Mouse (Mus musculus): Measurements from ENCODE around the gene Adprh. TPM values are rescaled to one million over a fixed set of nuclear protein-coding genes. Genes with fewer than 3 reads are reported as not detected.
"Not testable (repeated sequence)": the region's sequence is repeated elsewhere in the genome, so short reads cannot be mapped to it uniquely, and the experiment has no call there.

Adprh gene
- polyA plus RNA-seq, 1 experiment from 2014 or later = 90.5 TPM

GRCm38 (mm10) chr16:38478296-38478695 is 25.8 kb upstream of the Adprh start:
- Histone ChIP-seq H3K4me3 (ENCODE audit: control insufficient read depth in 1 of 2, insufficient read depth in 1 of 2, low read depth in 1 of 2, low read length in 2 of 2) (no peak overlapping the region), H3K27ac (replicated peaks in 1 of 2; ENCODE audit: control insufficient read depth in 1 of 2, insufficient read depth in 1 of 2, low read depth in 2 of 2, low read length in 2 of 2) (no peak overlapping the region), H3K27me3 (ENCODE audit: control insufficient read depth, insufficient read depth, low read length) (no peaks in the 10 kb centered on the region), H3K4me1 (ENCODE audit: control insufficient read depth in 2 of 2, insufficient read depth in 2 of 2, low read length in 2 of 2) (peaks cover 7 to 8% of the 10 kb centered on the region in 2 experiments; a peak in 3 of 4 replicates), H3K36me3 (ENCODE audit: control insufficient read depth, insufficient read depth, low read length) (no peaks in the 10 kb centered on the region), H3K9ac (ENCODE audit: low read length) (no peak overlapping the region), H3K9me3 (ENCODE audit: control insufficient read depth, low read length) (peaks cover 4% of the 10 kb centered on the region; the same call in 1 of the 2 replicates), H3K4me2 (ENCODE audit: low read length) (no peak overlapping the region)
- WGBS = 88% methylated on average over 3 of the region's 3 CpGs
- ATAC-seq (ENCODE audit: insufficient number of reproducible peaks, insufficient read depth, low FRiP score, low read depth) = no peak

GRCm38 (mm10) chr16:38477241-38477608 is 24.7 kb upstream of the Adprh start:
- 39% methylated on average over 14 of the region's 14 CpGs for WGBS
- H3K36me3 ChIP-seq (ENCODE audit: control insufficient read depth, insufficient read depth, low read length); ATAC-seq (ENCODE audit: insufficient number of reproducible peaks, insufficient read depth, low FRiP score, low read depth); H3K4me1 ChIP-seq (ENCODE audit: control insufficient read depth in 2 of 2, insufficient read depth in 2 of 2, low read length in 2 of 2); H3K27me3 ChIP-seq (ENCODE audit: control insufficient read depth, insufficient read depth, low read length); H3K9me3 ChIP-seq (ENCODE audit: control insufficient read depth, low read length): not testable (repeated sequence)
- H3K4me2 ChIP-seq (ENCODE audit: low read length) = peak overlapping the region; percentile 74
- H3K27ac ChIP-seq (replicated peaks in 1 of 2; ENCODE audit: control insufficient read depth in 1 of 2, insufficient read depth in 1 of 2, low read depth in 2 of 2, low read length in 2 of 2) = peak overlapping the region; percentile 85 to 89
- H3K4me3 ChIP-seq (ENCODE audit: control insufficient read depth in 1 of 2, insufficient read depth in 1 of 2, low read depth in 1 of 2, low read length in 2 of 2) = peak overlapping the region; percentile 35 to 44
- peak overlapping the region; percentile 71 for H3K9ac ChIP-seq (ENCODE audit: low read length)

DNA sequence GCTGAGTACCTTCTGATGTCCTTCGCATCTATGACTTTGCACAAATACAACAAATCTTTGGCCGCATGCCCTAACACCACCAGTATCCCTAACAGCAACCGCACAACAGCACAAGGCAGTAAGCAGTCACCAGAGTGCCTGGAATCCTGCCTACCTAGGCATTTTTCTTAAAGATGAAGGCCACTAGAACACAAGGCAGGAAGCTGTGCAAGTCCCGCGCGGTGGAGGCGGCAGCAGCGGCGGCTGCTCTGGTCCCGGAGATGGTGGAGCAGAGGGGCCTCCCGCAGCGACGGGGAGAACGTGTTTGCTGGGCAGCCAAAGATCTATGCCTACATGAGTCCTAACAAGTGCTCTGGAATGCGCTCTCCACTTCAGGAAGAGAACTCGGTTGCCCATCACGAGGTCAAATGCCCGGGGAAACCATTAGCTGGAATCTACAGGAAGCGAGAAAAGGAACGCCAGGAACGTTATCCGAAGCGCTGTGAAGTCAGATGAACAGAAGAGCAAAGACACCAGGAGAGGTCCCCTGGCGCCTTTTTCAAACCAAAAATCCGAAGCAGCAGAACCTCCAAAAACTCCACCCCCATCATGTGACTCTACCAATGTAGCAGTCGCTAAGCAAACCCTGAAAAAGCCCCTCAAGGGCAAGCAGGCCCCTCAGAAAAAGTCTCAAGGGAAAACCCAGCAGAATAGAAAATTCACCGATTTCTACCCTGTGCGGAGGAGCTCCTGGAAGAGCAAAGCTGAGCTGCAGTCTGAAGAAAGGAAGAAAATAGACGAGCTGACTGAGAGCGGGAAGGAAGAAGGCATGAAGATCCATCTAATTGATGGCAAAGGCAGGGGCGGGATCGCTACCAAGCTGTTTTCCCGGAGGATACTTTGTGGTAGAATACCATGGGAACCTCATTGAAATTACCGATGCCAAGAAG is 24.1 kb upstream of the Adprh start:
- Histone ChIP-seq H3K36me3 (ENCODE audit: control insufficient read depth, insufficient read depth, low read length) (no peaks in the 10 kb centered on the region), H3K9me3 (ENCODE audit: control insufficient read depth, low read length) (no peaks in the 10 kb centered on the region), H3K4me1 (ENCODE audit: control insufficient read depth in 2 of 2, insufficient read depth in 2 of 2, low read length in 2 of 2) (peaks cover 5 to 8% of the 10 kb centered on the region in 2 experiments; a peak in 3 of 4 replicates), H3K27me3 (ENCODE audit: control insufficient read depth, insufficient read depth, low read length) (no peaks in the 10 kb centered on the region), H3K9ac (ENCODE audit: low read length) (peak overlapping the region; percentile 71), H3K4me3 (ENCODE audit: control insufficient read depth in 1 of 2, insufficient read depth in 1 of 2, low read depth in 1 of 2, low read length in 2 of 2) (peak overlapping the region; percentile 35 to 44), H3K4me2 (ENCODE audit: low read length) (peak overlapping the region; percentile 74), H3K27ac (replicated peaks in 1 of 2; ENCODE audit: control insufficient read depth in 1 of 2, insufficient read depth in 1 of 2, low read depth in 2 of 2, low read length in 2 of 2) (peak overlapping the region; percentile 85 to 89)
- ATAC-seq (ENCODE audit: insufficient number of reproducible peaks, insufficient read depth, low FRiP score, low read depth) = peak; percentile 60
- WGBS = 6% methylated on average over 34 of the region's 34 CpGs

- peak overlapping the region; percentile 85 to 89 for H3K27ac ChIP-seq (replicated peaks in 1 of 2; ENCODE audit: control insufficient read depth in 1 of 2, insufficient read depth in 1 of 2, low read depth in 2 of 2, low read length in 2 of 2)
- peak overlapping the region; percentile 71 for H3K9ac ChIP-seq (ENCODE audit: low read length)
- H3K36me3 ChIP-seq (ENCODE audit: control insufficient read depth, insufficient read depth, low read length) = no peaks in the 10 kb centered on the region
- peak overlapping the region; percentile 35 to 44; a peak in 3 of 4 replicates for H3K4me3 ChIP-seq (ENCODE audit: control insufficient read depth in 1 of 2, insufficient read depth in 1 of 2, low read depth in 1 of 2, low read length in 2 of 2)
- WGBS = 18% methylated on average over 4 of the region's 4 CpGs
- peaks cover 5 to 8% of the 10 kb centered on the region in 2 experiments; a peak in 3 of 4 replicates for H3K4me1 ChIP-seq (ENCODE audit: control insufficient read depth in 2 of 2, insufficient read depth in 2 of 2, low read length in 2 of 2)
- peak overlapping the region; percentile 74 for H3K4me2 ChIP-seq (ENCODE audit: low read length)
- 0 out of 2 replicates have a peak, but pooled peaks have one; percentile 2 for ATAC-seq (ENCODE audit: insufficient number of reproducible peaks, insufficient read depth, low FRiP score, low read depth)
- H3K9me3 ChIP-seq (ENCODE audit: control insufficient read depth, low read length) = no peaks in the 10 kb centered on the region
- no peaks in the 10 kb centered on the region for H3K27me3 ChIP-seq (ENCODE audit: control insufficient read depth, insufficient read depth, low read length)
Observed at GRCm38 (mm10) chr16:38475681-38476311, 23.3 kb upstream of the Adprh start.

DNA sequence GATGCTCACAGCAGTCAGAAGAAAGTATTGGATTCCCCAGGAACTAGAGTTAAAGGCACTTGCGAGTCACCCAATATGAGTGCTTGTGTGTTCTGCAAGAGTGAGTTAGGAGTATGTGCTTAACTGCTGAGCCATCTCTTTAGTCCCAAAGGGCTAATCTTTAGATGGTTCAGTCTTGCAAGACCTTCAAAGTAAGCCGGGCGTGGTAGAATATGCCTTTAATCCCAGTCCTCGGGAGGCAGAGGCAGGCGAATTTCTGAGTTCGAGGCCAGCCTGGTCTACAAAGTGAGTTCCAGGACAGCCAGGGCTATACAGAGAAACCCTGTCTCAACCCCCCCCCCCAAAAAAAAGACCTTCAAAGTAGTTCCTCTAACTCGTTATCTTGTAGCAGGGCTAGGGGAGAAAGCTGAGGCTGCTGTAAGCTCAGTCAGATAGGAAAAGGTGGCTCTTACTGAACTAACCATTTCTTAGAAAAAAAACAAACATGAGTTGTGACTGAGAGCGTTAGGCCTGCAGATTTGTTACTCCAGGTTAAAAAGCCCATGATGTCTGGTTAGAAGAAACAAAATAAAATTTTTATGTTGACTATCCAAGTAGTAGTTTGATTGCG is 22.3 kb upstream of the Adprh start:
- Histone ChIP-seq H3K9ac (ENCODE audit: low read length) (no peak overlapping the region), H3K36me3 (ENCODE audit: control insufficient read depth, insufficient read depth, low read length) (no peaks in the 10 kb centered on the region), H3K27me3 (ENCODE audit: control insufficient read depth, insufficient read depth, low read length) (no peaks in the 10 kb centered on the region), H3K9me3 (ENCODE audit: control insufficient read depth, low read length) (no peaks in the 10 kb centered on the region), H3K4me3 (ENCODE audit: control insufficient read depth in 1 of 2, insufficient read depth in 1 of 2, low read depth in 1 of 2, low read length in 2 of 2) (no peak overlapping the region), H3K4me1 (ENCODE audit: control insufficient read depth in 2 of 2, insufficient read depth in 2 of 2, low read length in 2 of 2) (peaks cover 5 to 8% of the 10 kb centered on the region in 2 experiments; a peak in 3 of 4 replicates), H3K27ac (replicated peaks in 1 of 2; ENCODE audit: control insufficient read depth in 1 of 2, insufficient read depth in 1 of 2, low read depth in 2 of 2, low read length in 2 of 2) (no peak overlapping the region), H3K4me2 (ENCODE audit: low read length) (no peak overlapping the region)
- ATAC-seq (ENCODE audit: insufficient number of reproducible peaks, insufficient read depth, low FRiP score, low read depth) = no peak
- 82% methylated on average over 9 of the region's 9 CpGs for WGBS

DNA sequence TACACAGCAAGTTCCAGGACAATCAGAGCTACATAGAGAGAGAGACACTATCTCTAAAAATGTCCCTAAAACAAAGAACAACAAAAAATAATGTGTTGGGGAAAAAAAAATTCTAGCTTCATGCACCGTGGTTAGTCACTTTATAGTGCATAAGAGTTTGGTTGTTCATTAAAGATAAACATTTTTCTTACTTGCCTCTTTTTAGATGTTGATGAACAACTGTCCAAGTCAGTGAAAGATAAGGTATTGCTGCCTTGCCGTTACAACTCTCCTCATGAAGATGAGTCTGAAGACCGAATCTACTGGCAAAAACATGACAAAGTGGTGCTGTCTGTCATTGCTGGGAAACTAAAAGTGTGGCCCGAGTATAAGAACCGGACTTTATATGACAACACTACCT is 21.2 kb upstream of the Adprh start:
- no peaks in the 10 kb centered on the region for H3K9me3 ChIP-seq (ENCODE audit: control insufficient read depth, low read length)
- no peak for ATAC-seq (ENCODE audit: insufficient number of reproducible peaks, insufficient read depth, low FRiP score, low read depth)
- no peaks in the 10 kb centered on the region for H3K36me3 ChIP-seq (ENCODE audit: control insufficient read depth, insufficient read depth, low read length)
- no peak overlapping the region for H3K4me2 ChIP-seq (ENCODE audit: low read length)
- 78% methylated on average over 5 of the region's 5 CpGs for WGBS
- H3K4me1 ChIP-seq (ENCODE audit: control insufficient read depth in 2 of 2, insufficient read depth in 2 of 2, low read length in 2 of 2) = peaks cover 5 to 8% of the 10 kb centered on the region in 2 experiments; a peak in 3 of 4 replicates
- no peak overlapping the region for H3K27ac ChIP-seq (replicated peaks in 1 of 2; ENCODE audit: control insufficient read depth in 1 of 2, insufficient read depth in 1 of 2, low read depth in 2 of 2, low read length in 2 of 2)
- no peaks in the 10 kb centered on the region for H3K27me3 ChIP-seq (ENCODE audit: control insufficient read depth, insufficient read depth, low read length)
- no peak overlapping the region for H3K4me3 ChIP-seq (ENCODE audit: control insufficient read depth in 1 of 2, insufficient read depth in 1 of 2, low read depth in 1 of 2, low read length in 2 of 2)
- H3K9ac ChIP-seq (ENCODE audit: low read length) = no peak overlapping the region

DNA sequence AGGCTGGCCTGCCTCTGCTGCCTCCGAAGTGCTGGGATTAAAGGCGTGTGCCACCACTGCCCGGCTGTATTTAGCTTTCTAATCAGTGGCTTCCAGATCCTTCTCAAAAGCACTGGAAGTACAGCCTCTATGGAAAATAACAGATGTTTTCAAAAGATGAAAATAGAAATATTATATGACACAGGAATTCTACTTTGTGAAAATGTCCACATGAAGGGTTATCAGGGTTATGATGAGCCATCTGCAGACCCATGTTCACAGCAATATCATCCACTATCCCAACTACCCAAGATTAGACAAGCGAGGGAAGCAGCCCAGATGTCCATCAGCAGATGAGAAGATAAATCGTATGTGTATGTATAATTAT is 20.0 kb upstream of the Adprh start:
- H3K4me1 ChIP-seq (ENCODE audit: control insufficient read depth in 2 of 2, insufficient read depth in 2 of 2, low read length in 2 of 2) = peaks cover 5 to 11% of the 10 kb centered on the region in 2 experiments; a peak in 3 of 4 replicates
- H3K27me3 ChIP-seq (ENCODE audit: control insufficient read depth, insufficient read depth, low read length) = no peaks in the 10 kb centered on the region
- H3K4me2 ChIP-seq (ENCODE audit: low read length) = no peak overlapping the region
- no peak for ATAC-seq (ENCODE audit: insufficient number of reproducible peaks, insufficient read depth, low FRiP score, low read depth)
- 79% methylated on average over 5 of the region's 5 CpGs for WGBS
- H3K9ac ChIP-seq (ENCODE audit: low read length) = no peak overlapping the region
- H3K27ac ChIP-seq (replicated peaks in 1 of 2; ENCODE audit: control insufficient read depth in 1 of 2, insufficient read depth in 1 of 2, low read depth in 2 of 2, low read length in 2 of 2) = no peak overlapping the region
- H3K36me3 ChIP-seq (ENCODE audit: control insufficient read depth, insufficient read depth, low read length) = no peaks in the 10 kb centered on the region
- H3K9me3 ChIP-seq (ENCODE audit: control insufficient read depth, low read length) = no peaks in the 10 kb centered on the region
- no peak overlapping the region for H3K4me3 ChIP-seq (ENCODE audit: control insufficient read depth in 1 of 2, insufficient read depth in 1 of 2, low read depth in 1 of 2, low read length in 2 of 2)

Measured in heart, embryonic 14.5 days (tissue).